Mouse (Mus musculus) midbrain, embryonic 10.5 days (tissue): ENCODE results near the gene Bmp8a. TPM values are rescaled to one million over a fixed set of nuclear protein-coding genes. Genes with fewer than 3 reads are reported as not detected.
"Not testable (repeated sequence)": the region's sequence is repeated elsewhere in the genome, so short reads cannot be mapped to it uniquely, and the experiment has no call there.

Source experiments
- DNase-seq: peaks from one replicate; pipeline ENCODE4 v3.0.0-alpha.2; 2017; ENCODE audit warnings: low spot score
- H3K27ac ChIP-seq: fragments of 300-500 bp; sonication (generic); replicated peaks from 2 replicates; pipeline ENCODE4 v1.5.1; 2016; ENCODE audit warnings: mild to moderate bottlenecking
- H3K27me3 ChIP-seq: fragments of 300-500 bp; sonication (generic); 2 replicates; pipeline ENCODE4 v1.6.1; 2016; ENCODE audit warnings: low read depth, mild to moderate bottlenecking; ENCODE audit not compliant: poor library complexity, severe bottlenecking
- H3K36me3 ChIP-seq: fragments of 300-500 bp; sonication (generic); 2 replicates; pipeline ENCODE4 v1.6.1; 2016; ENCODE audit warnings: mild to moderate bottlenecking, moderate library complexity
- H3K4me1 ChIP-seq: fragments of 300-500 bp; sonication (generic); 2 replicates; pipeline ENCODE4 v1.6.1; 2016
- H3K4me3 ChIP-seq: fragments of 300-500 bp; sonication (generic); 2 replicates; pipeline ENCODE4 v1.5.1; 2016; ENCODE audit warnings: mild to moderate bottlenecking, moderate library complexity
- H3K9me3 ChIP-seq: fragments of 300-500 bp; sonication (generic); replicated peaks from 2 replicates; pipeline ENCODE4 v1.6.1; 2016; ENCODE audit warnings: mild to moderate bottlenecking
- WGBS: fragments of 180-500 bp; shearing (Covaris S2); methylation state at CpG from one replicate; pipeline ENCODE4 v1.1.7; 2016; 5-methylcytosine and 5-hydroxymethylcytosine counted together
- polyA plus RNA-seq: library from polyadenylated mRNA; unstranded; fragments of >200 nt; fragmentation: Nextera tagmentation; extraction: Ambion mirVana; gene quantifications from 2 replicates; pipeline ENCODE4 v1.2.1, GENCODE M21; 2016

The Bmp8a gene
- polyA plus RNA-seq, 1 experiment from 2014 or later: 0.11 TPM

DNA sequence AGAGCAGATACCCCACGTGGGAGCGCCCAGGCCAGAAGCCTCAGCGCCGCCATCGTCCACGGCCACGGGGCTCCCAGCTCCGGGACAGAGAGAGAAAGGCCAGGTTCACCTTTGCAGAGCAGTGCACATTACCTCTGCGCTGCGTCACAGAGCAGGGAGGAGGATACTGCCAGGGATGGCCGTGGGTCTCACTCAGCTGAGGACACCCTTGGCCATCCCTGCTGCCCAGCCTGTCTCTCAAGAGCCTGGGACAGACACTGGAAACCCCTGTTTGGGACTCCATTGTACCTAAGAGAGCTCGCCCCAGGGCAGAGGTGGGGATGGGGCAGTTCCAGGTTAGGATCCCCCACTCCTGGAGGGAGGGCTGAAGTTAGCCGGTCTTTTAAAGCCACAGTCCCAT lies 19.5 kb downstream of the Bmp8a start, which contains the start of gene Oxct2a:
Gene Oxct2a (minus strand): TSS at position 101 of the 400 bp plus-strand sequence.
- H3K27me3 ChIP-seq: peaks cover 40% of the 10 kb centered on the region
- H3K27ac ChIP-seq: no peak within 1 kb of the TSS
- no peak for DNase-seq
- H3K4me3 ChIP-seq: peak within 1 kb of the TSS; percentile 44
- H3K4me1 ChIP-seq: peaks cover 17% of the 10 kb centered on the region
- no peaks in the 10 kb centered on the region for H3K36me3 ChIP-seq
- no peaks in the 10 kb centered on the region for H3K9me3 ChIP-seq
- WGBS: 15% methylated on average over 13 of the region's 13 CpGs

- WGBS: 16% methylated on average over 19 of the region's 38 CpGs
- H3K27ac ChIP-seq, H3K36me3 ChIP-seq, H3K9me3 ChIP-seq, DNase-seq: not testable (repeated sequence)
- Histone ChIP-seq H3K4me1 (peaks cover 17% of the 10 kb centered on the region), H3K27me3 (peaks cover 40% of the 10 kb centered on the region), H3K4me3 (peak overlapping the region; percentile 44)
Measured at GRCm38 (mm10) chr4:123322910-123323309, 20.1 kb downstream of the Bmp8a start.

- WGBS: 84% methylated on average over 3 of the region's 3 CpGs
- Histone ChIP-seq H3K36me3 (no peaks in the 10 kb centered on the region; the same call in 1 of the 2 replicates), H3K27me3 (no peaks in the 10 kb centered on the region), H3K9me3 (no peaks in the 10 kb centered on the region), H3K4me1 (0 out of 2 replicates have a peak, but pooled peaks cover 6% of the 10 kb centered on the region), H3K27ac (no peak overlapping the region), H3K4me3 (no peak overlapping the region)
- DNase-seq: no peak
Measured at GRCm38 (mm10) chr4:123314497-123314896, 28.6 kb downstream of the Bmp8a start.

- WGBS: 87% methylated on average over 6 of the region's 6 CpGs
- H3K27ac ChIP-seq: no peak overlapping the region
Measured at GRCm38 (mm10) chr4:123313010-123313409, 30.0 kb downstream of the Bmp8a start.

DNA sequence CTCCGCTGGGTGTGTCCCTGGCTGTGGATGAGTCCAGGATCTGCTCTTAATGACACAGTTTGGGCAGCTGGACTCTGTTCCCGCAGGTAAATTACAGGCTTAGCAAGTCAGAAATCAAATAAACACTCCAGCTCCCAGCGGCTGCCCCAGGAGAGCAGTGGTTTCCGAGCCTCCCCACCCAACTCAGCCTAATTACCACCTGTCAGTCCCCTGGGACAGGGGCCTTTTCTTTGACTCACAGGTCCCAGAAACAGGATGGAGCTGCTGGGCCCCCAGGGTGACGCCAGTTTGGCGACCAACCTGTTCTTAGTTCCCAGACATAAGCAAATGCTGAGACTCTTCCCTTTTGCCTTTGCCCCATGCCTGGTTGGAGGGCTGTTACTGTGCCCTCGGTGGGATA lies 31.2 kb downstream of the Bmp8a start:
- no peak overlapping the region for H3K4me3 ChIP-seq
- no peak overlapping the region for H3K27ac ChIP-seq
- no peaks in the 10 kb centered on the region for H3K9me3 ChIP-seq
- H3K36me3 ChIP-seq: peaks cover 8% of the 10 kb centered on the region; the same call in 1 of the 2 replicates
- WGBS: 92% methylated on average over 7 of the region's 7 CpGs
- no peak for DNase-seq
- no peaks in the 10 kb centered on the region for H3K27me3 ChIP-seq
- 0 out of 2 replicates have a peak, but pooled peaks cover 6% of the 10 kb centered on the region for H3K4me1 ChIP-seq

More at GRCm38 (mm10) chr4:123313010-123313409, 30.0 kb downstream of the Bmp8a start:
- Histone ChIP-seq H3K4me3 (no peak overlapping the region), H3K9me3 (no peaks in the 10 kb centered on the region), H3K27me3 (no peaks in the 10 kb centered on the region), H3K4me1 (0 out of 2 replicates have a peak, but pooled peaks cover 6% of the 10 kb centered on the region), H3K36me3 (peaks cover 4% of the 10 kb centered on the region; the same call in 1 of the 2 replicates)
- DNase-seq: no peak

- no peak overlapping the region for H3K4me3 ChIP-seq
- no peaks in the 10 kb centered on the region for H3K4me1 ChIP-seq
- no peaks in the 10 kb centered on the region for H3K27me3 ChIP-seq
- H3K36me3 ChIP-seq: peaks cover 30% of the 10 kb centered on the region
- no peak for DNase-seq
- no peak overlapping the region for H3K27ac ChIP-seq
- H3K9me3 ChIP-seq: no peaks in the 10 kb centered on the region; the same call in 1 of the 2 replicates
- WGBS: 71% methylated on average over 3 of the region's 3 CpGs
Measured at GRCm38 (mm10) chr4:123308292-123308691, 34.8 kb downstream of the Bmp8a start.

GRCm38 (mm10) chr4:123306999-123307398 lies 36.1 kb downstream of the Bmp8a start:
- Histone ChIP-seq H3K9me3 (no peaks in the 10 kb centered on the region; the same call in 1 of the 2 replicates), H3K27me3 (no peaks in the 10 kb centered on the region), H3K4me3 (no peak overlapping the region), H3K27ac (no peak overlapping the region), H3K36me3 (peaks cover 43% of the 10 kb centered on the region), H3K4me1 (no peaks in the 10 kb centered on the region)
- no peak for DNase-seq
- WGBS: 91% methylated on average over 10 of the region's 10 CpGs

DNA sequence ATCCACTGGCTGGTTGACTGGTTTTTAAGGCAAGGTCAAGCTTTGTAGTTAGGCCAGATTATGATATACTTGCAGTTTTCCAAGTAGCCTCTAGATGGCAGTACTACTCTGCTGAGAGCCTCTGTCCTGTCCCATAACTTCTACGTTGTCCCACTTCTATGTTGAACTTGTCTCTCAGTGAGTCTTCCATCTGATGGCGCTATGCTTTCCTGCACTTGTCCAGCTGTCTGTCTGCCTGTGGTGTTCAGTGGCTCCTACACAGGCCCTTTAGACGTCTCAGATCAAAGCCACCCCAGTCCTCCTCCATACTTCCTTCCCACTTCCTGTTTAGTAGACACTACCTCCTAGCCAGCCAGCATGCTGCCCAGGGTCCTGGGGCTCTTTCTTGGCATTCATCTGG lies 37.3 kb downstream of the Bmp8a start:
- peak; percentile 28 for DNase-seq
- peaks cover 55% of the 10 kb centered on the region for H3K36me3 ChIP-seq
- 49% methylated on average over 3 of the region's 3 CpGs for WGBS

DNA sequence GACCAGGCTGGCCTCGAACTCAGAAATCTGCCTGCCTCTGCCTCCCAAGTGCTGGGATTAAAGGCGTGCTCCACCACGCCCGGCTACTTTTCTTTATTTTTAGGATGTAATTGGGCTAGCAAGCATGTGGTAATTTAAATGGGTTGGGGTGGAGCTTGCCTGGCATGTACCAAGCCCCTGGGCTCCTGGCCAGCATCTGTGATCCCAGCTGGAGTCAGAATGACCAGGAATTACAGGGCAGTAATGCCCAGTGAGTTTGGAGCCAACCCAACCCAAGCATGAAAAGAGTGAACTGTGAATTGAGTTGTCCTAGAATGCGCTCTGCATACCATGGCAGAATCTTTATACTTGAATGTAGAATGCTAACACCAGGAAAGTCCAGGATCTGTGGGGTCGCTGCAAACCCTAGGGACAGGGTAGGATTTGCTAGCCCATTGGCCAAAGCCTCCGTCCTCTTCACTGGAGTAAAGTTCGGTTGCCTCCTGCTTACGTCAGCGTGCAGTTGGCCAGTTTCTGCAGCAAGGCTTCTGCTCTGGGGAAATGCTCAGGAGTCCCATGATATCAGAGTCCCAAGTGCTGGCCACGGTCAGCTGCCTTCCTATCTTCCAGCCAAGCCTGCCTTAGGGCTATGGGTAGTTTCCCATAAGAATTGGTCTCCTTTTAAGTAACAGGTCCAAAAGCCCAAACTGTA lies 43.9 kb downstream of the Bmp8a start:
- WGBS: 95% methylated on average over 11 of the region's 11 CpGs
- Histone ChIP-seq H3K36me3 (peaks cover 100% of the 10 kb centered on the region), H3K27ac (no peak overlapping the region)

More for the DNA sequence above, 37.3 kb downstream of the Bmp8a start:
- Histone ChIP-seq H3K27me3 (no peaks in the 10 kb centered on the region), H3K27ac (no peak overlapping the region), H3K9me3 (no peaks in the 10 kb centered on the region; the same call in 1 of the 2 replicates), H3K4me3 (no peak overlapping the region), H3K4me1 (no peaks in the 10 kb centered on the region)

DNA sequence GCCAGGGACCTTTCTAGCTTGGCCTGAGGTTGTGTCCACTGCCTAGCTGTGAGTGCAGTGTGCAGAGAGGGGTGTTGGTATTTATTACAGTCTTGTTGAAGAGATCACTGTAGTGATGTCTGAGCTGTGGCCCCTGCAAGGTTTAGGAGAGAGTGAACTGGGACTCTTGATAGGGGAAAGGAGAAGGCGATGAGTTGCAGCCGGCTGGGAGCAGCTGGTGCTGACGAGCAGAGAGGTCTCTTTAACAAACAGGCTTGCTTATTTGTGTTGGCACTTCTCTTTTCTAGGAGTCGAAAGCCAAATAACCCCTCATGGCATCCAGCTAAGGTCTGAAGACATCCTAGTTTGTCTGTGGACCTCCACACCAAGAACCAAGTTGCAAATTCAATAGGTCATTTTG lies 44.8 kb downstream of the Bmp8a start:
- no peak for DNase-seq
- peaks cover 100% of the 10 kb centered on the region for H3K36me3 ChIP-seq
- H3K27me3 ChIP-seq: no peaks in the 10 kb centered on the region
- no peak overlapping the region for H3K4me3 ChIP-seq
- WGBS: 92% methylated on average over 4 of the region's 4 CpGs
- no peak overlapping the region for H3K27ac ChIP-seq
- no peaks in the 10 kb centered on the region for H3K9me3 ChIP-seq
- H3K4me1 ChIP-seq: no peaks in the 10 kb centered on the region

More for the DNA sequence above, 43.9 kb downstream of the Bmp8a start:
- Histone ChIP-seq H3K4me3 (no peak overlapping the region), H3K9me3 (no peaks in the 10 kb centered on the region; the same call in 1 of the 2 replicates), H3K4me1 (no peaks in the 10 kb centered on the region), H3K27me3 (no peaks in the 10 kb centered on the region)
- no peak for DNase-seq

- Histone ChIP-seq H3K27ac (no peak overlapping the region), H3K9me3 (no peaks in the 10 kb centered on the region), H3K4me1 (no peaks in the 10 kb centered on the region), H3K4me3 (no peak overlapping the region), H3K36me3 (peaks cover 100% of the 10 kb centered on the region), H3K27me3 (no peaks in the 10 kb centered on the region)
- DNase-seq: no peak
- WGBS: 91% methylated on average over 22 of the region's 22 CpGs
Measured at GRCm38 (mm10) chr4:123297195-123297960, 45.7 kb downstream of the Bmp8a start.

- Histone ChIP-seq H3K4me1 (no peaks in the 10 kb centered on the region), H3K27me3 (no peaks in the 10 kb centered on the region), H3K27ac (no peak overlapping the region), H3K36me3 (peaks cover 100% of the 10 kb centered on the region), H3K9me3 (no peaks in the 10 kb centered on the region), H3K4me3 (no peak overlapping the region)
- no peak for DNase-seq
- 86% methylated on average over 5 of the region's 5 CpGs for WGBS
Measured at GRCm38 (mm10) chr4:123296148-123296534, 46.9 kb downstream of the Bmp8a start.
